Mouse (Mus musculus) olfactory bulb, adult 2 months (tissue): Measurements from ENCODE around the gene Tatdn2.

Source experiments
- CTCF ChIP-seq: fragments of 200-500 bp; IDR thresholded peaks from 2 replicates; pipeline ENCODE4 v1.5.1; 2012; ENCODE audit warnings: low read depth, mild to moderate bottlenecking, low read length, moderate library complexity; ENCODE audit not compliant: insufficient read depth
- POLR2A ChIP-seq: fragments of 200-500 bp; IDR thresholded peaks from 2 replicates; pipeline ENCODE4 v1.6.1; 2012; ENCODE audit warnings: mild to moderate bottlenecking, low read depth, low read length, moderate library complexity; ENCODE audit not compliant: insufficient read depth

DNA sequence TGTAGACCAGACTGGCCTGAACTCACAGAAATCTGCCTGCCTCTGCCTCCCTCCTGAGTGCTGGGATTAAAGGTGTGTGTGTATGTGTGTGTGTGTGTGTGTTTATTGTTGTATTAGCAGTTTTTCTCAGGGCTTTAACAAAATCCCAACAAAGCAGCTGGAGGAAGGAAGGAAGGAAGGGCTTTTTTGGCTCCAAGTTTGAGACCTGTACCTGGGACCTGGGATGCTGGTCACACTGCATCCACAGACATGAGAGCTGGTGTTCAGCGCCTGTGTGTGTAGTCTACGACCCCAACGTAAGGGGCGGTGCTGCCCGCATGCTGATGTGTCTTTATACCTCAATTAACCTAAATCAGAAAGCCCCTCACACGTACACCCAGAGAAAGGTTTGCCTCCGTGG, 43.3 kb upstream of the Tatdn2 start:
- no peak for TF ChIP-seq CTCF
- no peak for TF ChIP-seq POLR2A
